Mouse (Mus musculus) hindbrain, embryonic 13.5 days (tissue): ENCODE results near the gene Oasl1. TPM values are rescaled to one million over a fixed set of nuclear protein-coding genes. Genes with fewer than 3 reads are reported as not detected.
"Not testable (repeated sequence)": the region's sequence is repeated elsewhere in the genome, so short reads cannot be mapped to it uniquely, and the experiment has no call there.

Experiments used
- ATAC-seq: fragments of 200-750 bp; cut with Nextera tagmentation; 2 replicates; pipeline ENCODE4 v1.8.0; 2017; ENCODE audit warnings: moderate TSS enrichment; ENCODE audit not compliant: low FRiP score
- H3K27ac ChIP-seq: fragments of 300-500 bp; sonication (generic); 2 replicates; pipeline ENCODE4 v1.5.1; 2015; ENCODE audit warnings: inconsistent platforms, mild to moderate bottlenecking, moderate library complexity
- H3K27me3 ChIP-seq: fragments of 300-500 bp; sonication (generic); 2 replicates; pipeline ENCODE4 v1.6.1; 2015; ENCODE audit warnings: mild to moderate bottlenecking, inconsistent platforms
- H3K36me3 ChIP-seq: fragments of 300-500 bp; sonication (generic); 2 replicates; pipeline ENCODE4 v1.6.1; 2015; ENCODE audit warnings: mild to moderate bottlenecking, inconsistent platforms
- H3K4me1 ChIP-seq: fragments of 300-500 bp; sonication (generic); replicated peaks from 2 replicates; pipeline ENCODE4 v1.6.1; 2015; ENCODE audit warnings: inconsistent platforms
- H3K4me2 ChIP-seq: fragments of 300-500 bp; sonication (generic); 2 replicates; pipeline ENCODE4 v1.6.1; 2015; ENCODE audit warnings: inconsistent platforms, mild to moderate bottlenecking, moderate library complexity
- H3K4me3 ChIP-seq: fragments of 300-500 bp; sonication (generic); 2 replicates; pipeline ENCODE4 v1.5.1; 2015; ENCODE audit warnings: mild to moderate bottlenecking, inconsistent platforms
- H3K9ac ChIP-seq: fragments of 300-500 bp; sonication (generic); 2 replicates; pipeline ENCODE4 v1.6.1; 2015; ENCODE audit warnings: mild to moderate bottlenecking, inconsistent platforms
- H3K9me3 ChIP-seq: fragments of 300-500 bp; sonication (generic); 2 replicates; pipeline ENCODE4 v1.6.1; 2016; ENCODE audit warnings: inconsistent platforms
- WGBS: fragments of 180-500 bp; shearing (Covaris S2); methylation state at CpG from one replicate; pipeline ENCODE4 v1.1.7; 2015; 5-methylcytosine and 5-hydroxymethylcytosine counted together
- polyA plus RNA-seq: library from polyadenylated mRNA; unstranded; fragments of >200 nt; fragmentation: Nextera tagmentation; extraction: Ambion mirVana; gene quantifications from 2 replicates; pipeline ENCODE4 v1.2.1, GENCODE M21; 2015

Gene Oasl1
- 0.21 and 0.57 TPM in 2 replicates for polyA plus RNA-seq

- H3K4me1 ChIP-seq: peaks cover 10% of the 10 kb centered on the region
- 48% methylated on average over 15 of the region's 15 CpGs for WGBS
Observed at GRCm38 (mm10) chr5:114922998-114923473, at the start of gene Oasl1. Gene Oasl1, plus strand, starts transcription at chr5:114923240.

GRCm38 (mm10) chr5:114875858-114876257 lies 47.2 kb upstream of the Oasl1 start:
- Histone ChIP-seq H3K9me3 (no peaks in the 10 kb centered on the region), H3K27me3 (no peaks in the 10 kb centered on the region), H3K4me3 (no peak overlapping the region), H3K27ac (no peak overlapping the region), H3K4me1 (no peaks in the 10 kb centered on the region), H3K4me2 (no peak overlapping the region), H3K36me3 (no peaks in the 10 kb centered on the region), H3K9ac (no peak overlapping the region)
- 47% methylated on average over 6 of the region's 6 CpGs for WGBS
- no peak for ATAC-seq

More at GRCm38 (mm10) chr5:114922998-114923473, at the start of gene Oasl1:
- no peaks in the 10 kb centered on the region for H3K27me3 ChIP-seq
- no peak within 1 kb of the TSS for H3K4me3 ChIP-seq
- H3K36me3 ChIP-seq: no peaks in the 10 kb centered on the region
- no peak for ATAC-seq
- H3K27ac ChIP-seq: no peak within 1 kb of the TSS
- H3K9me3 ChIP-seq: no peaks in the 10 kb centered on the region
- peak within 1 kb of the TSS; percentile 36 for H3K4me2 ChIP-seq
- peak within 1 kb of the TSS; percentile 15; the same call in 1 of the 2 replicates for H3K9ac ChIP-seq

- ATAC-seq: no peak
- Histone ChIP-seq H3K36me3 (no peaks in the 10 kb centered on the region), H3K9ac (no peak overlapping the region), H3K27me3 (no peaks in the 10 kb centered on the region), H3K4me2 (no peak overlapping the region), H3K9me3 (no peaks in the 10 kb centered on the region), H3K4me1 (no peaks in the 10 kb centered on the region), H3K27ac (no peak overlapping the region), H3K4me3 (no peak overlapping the region)
- 22% methylated on average over 6 of the region's 6 CpGs for WGBS
Observed at GRCm38 (mm10) chr5:114876331-114876730, 46.7 kb upstream of the Oasl1 start.

GRCm38 (mm10) chr5:114877487-114877886 lies 45.6 kb upstream of the Oasl1 start:
- H3K4me3 ChIP-seq: no peak overlapping the region
- H3K27ac ChIP-seq: no peak overlapping the region
- ATAC-seq: no peak
- H3K4me1 ChIP-seq: no peaks in the 10 kb centered on the region
- H3K27me3 ChIP-seq: no peaks in the 10 kb centered on the region
- H3K36me3 ChIP-seq: no peaks in the 10 kb centered on the region
- 67% methylated on average over 7 of the region's 7 CpGs for WGBS
- H3K9me3 ChIP-seq: no peaks in the 10 kb centered on the region
- H3K4me2 ChIP-seq: no peak overlapping the region
- no peak overlapping the region for H3K9ac ChIP-seq

GRCm38 (mm10) chr5:114879399-114879798 lies 43.6 kb upstream of the Oasl1 start:
- Histone ChIP-seq H3K9ac (no peak overlapping the region), H3K4me3 (no peak overlapping the region), H3K4me2 (no peak overlapping the region), H3K4me1 (no peaks in the 10 kb centered on the region), H3K27me3 (no peaks in the 10 kb centered on the region), H3K36me3 (no peaks in the 10 kb centered on the region), H3K27ac (no peak overlapping the region), H3K9me3 (no peaks in the 10 kb centered on the region)
- WGBS: 71% methylated on average over 13 of the region's 13 CpGs
- no peak for ATAC-seq

GRCm38 (mm10) chr5:114882319-114882718 lies 40.7 kb upstream of the Oasl1 start:
- H3K4me2 ChIP-seq, H3K27me3 ChIP-seq, H3K4me1 ChIP-seq, H3K36me3 ChIP-seq, H3K4me3 ChIP-seq, H3K27ac ChIP-seq, H3K9me3 ChIP-seq, H3K9ac ChIP-seq, ATAC-seq: not testable (repeated sequence)
- whole genome bisulfite sequencing: 89% methylated on average over 7 of the region's 7 CpGs

GRCm38 (mm10) chr5:114883022-114883421 lies 40.0 kb upstream of the Oasl1 start:
- 94% methylated on average over 11 of the region's 11 CpGs for WGBS
- no peaks in the 10 kb centered on the region for H3K36me3 ChIP-seq
- no peak overlapping the region for H3K4me2 ChIP-seq

GRCm38 (mm10) chr5:114886801-114887200 lies 36.2 kb upstream of the Oasl1 start:
- no peak overlapping the region for H3K9ac ChIP-seq
- no peaks in the 10 kb centered on the region for H3K27me3 ChIP-seq
- no peak overlapping the region for H3K27ac ChIP-seq
- H3K36me3 ChIP-seq: no peaks in the 10 kb centered on the region
- H3K4me3 ChIP-seq: no peak overlapping the region
- no peak overlapping the region for H3K4me2 ChIP-seq
- ATAC-seq: no peak
- WGBS: 83% methylated on average over 6 of the region's 6 CpGs
- no peaks in the 10 kb centered on the region for H3K4me1 ChIP-seq
- no peaks in the 10 kb centered on the region for H3K9me3 ChIP-seq

More at GRCm38 (mm10) chr5:114883022-114883421, 40.0 kb upstream of the Oasl1 start:
- no peak overlapping the region for H3K4me3 ChIP-seq
- no peak overlapping the region for H3K9ac ChIP-seq
- no peaks in the 10 kb centered on the region for H3K9me3 ChIP-seq
- no peaks in the 10 kb centered on the region for H3K4me1 ChIP-seq
- no peaks in the 10 kb centered on the region for H3K27me3 ChIP-seq
- no peak for ATAC-seq
- H3K27ac ChIP-seq: no peak overlapping the region

- ATAC-seq: no peak
- H3K4me3 ChIP-seq: no peak overlapping the region
- no peaks in the 10 kb centered on the region for H3K36me3 ChIP-seq
- no peaks in the 10 kb centered on the region for H3K4me1 ChIP-seq
- H3K4me2 ChIP-seq: no peak overlapping the region
- no peaks in the 10 kb centered on the region for H3K9me3 ChIP-seq
- 90% methylated on average over 2 of the region's 2 CpGs for WGBS
- no peak overlapping the region for H3K9ac ChIP-seq
- no peaks in the 10 kb centered on the region for H3K27me3 ChIP-seq
- H3K27ac ChIP-seq: no peak overlapping the region
Observed at GRCm38 (mm10) chr5:114888995-114889394, 34.0 kb upstream of the Oasl1 start.

- Histone ChIP-seq H3K27ac (no peak overlapping the region), H3K36me3 (no peaks in the 10 kb centered on the region), H3K4me2 (no peak overlapping the region), H3K4me1 (0 out of 2 replicates have a peak, but pooled peaks cover 7% of the 10 kb centered on the region), H3K4me3 (no peak overlapping the region), H3K27me3 (no peaks in the 10 kb centered on the region), H3K9me3 (no peaks in the 10 kb centered on the region), H3K9ac (no peak overlapping the region)
- 86% methylated on average over 4 of the region's 4 CpGs for WGBS
- no peak for ATAC-seq
Observed at GRCm38 (mm10) chr5:114895542-114895941, 27.5 kb upstream of the Oasl1 start.

GRCm38 (mm10) chr5:114896688-114897373 lies 26.2 kb upstream of the Oasl1 start, which contains the start of gene Oasl2:
Gene Oasl2, plus strand, starts transcription at chr5:114896936.
- no peak within 1 kb of the TSS for H3K4me3 ChIP-seq
- WGBS: 68% methylated on average over 13 of the region's 13 CpGs

GRCm38 (mm10) chr5:114897374-114897793 lies 25.7 kb upstream of the Oasl1 start:
- 13% methylated on average over 7 of the region's 7 CpGs for WGBS

More at GRCm38 (mm10) chr5:114896688-114897373, 26.2 kb upstream of the Oasl1 start, which contains the start of gene Oasl2:
- no peak within 1 kb of the TSS for H3K27ac ChIP-seq
- no peaks in the 10 kb centered on the region for H3K36me3 ChIP-seq
- 0 out of 2 replicates have a peak, but pooled peaks cover 7% of the 10 kb centered on the region for H3K4me1 ChIP-seq
- no peak within 1 kb of the TSS for H3K9ac ChIP-seq
- H3K4me2 ChIP-seq: peak within 1 kb of the TSS; percentile 6; the same call in 1 of the 2 replicates
- ATAC-seq: no peak
- no peaks in the 10 kb centered on the region for H3K9me3 ChIP-seq
- H3K27me3 ChIP-seq: no peaks in the 10 kb centered on the region

More at GRCm38 (mm10) chr5:114897374-114897793, 25.7 kb upstream of the Oasl1 start:
- Histone ChIP-seq H3K4me3 (no peak overlapping the region), H3K9ac (no peak overlapping the region), H3K27ac (no peak overlapping the region), H3K9me3 (no peaks in the 10 kb centered on the region), H3K4me1 (0 out of 2 replicates have a peak, but pooled peaks cover 7% of the 10 kb centered on the region), H3K36me3 (no peaks in the 10 kb centered on the region), H3K4me2 (peak overlapping the region; percentile 6; the same call in 1 of the 2 replicates), H3K27me3 (no peaks in the 10 kb centered on the region)
- ATAC-seq: no peak
